Mouse (Mus musculus): Measurements from ENCODE around the gene Loxl1.

- TF ChIP-seq CTCF (IDR thresholded peaks at IDR 0.05; ENCODE audit: low read depth) (peak; percentile 95), EP300 (IDR thresholded peaks at IDR 0.05; ENCODE audit: low read depth) (no peak)
Observed at GRCm38 (mm10) chr9:58247064-58247759, 65.8 kb downstream of the Loxl1 start.

Measured in liver, postnatal 0 days (tissue).